Mouse (Mus musculus): ENCODE results near the gene Zfp518a. TPM values are rescaled to one million over a fixed set of nuclear protein-coding genes. Genes with fewer than 3 reads are reported as not detected.

The Zfp518a gene
- total and polyA plus RNA-seq, 2 experiments from 2014 or later = 2.3 to 18.4 TPM

DNA sequence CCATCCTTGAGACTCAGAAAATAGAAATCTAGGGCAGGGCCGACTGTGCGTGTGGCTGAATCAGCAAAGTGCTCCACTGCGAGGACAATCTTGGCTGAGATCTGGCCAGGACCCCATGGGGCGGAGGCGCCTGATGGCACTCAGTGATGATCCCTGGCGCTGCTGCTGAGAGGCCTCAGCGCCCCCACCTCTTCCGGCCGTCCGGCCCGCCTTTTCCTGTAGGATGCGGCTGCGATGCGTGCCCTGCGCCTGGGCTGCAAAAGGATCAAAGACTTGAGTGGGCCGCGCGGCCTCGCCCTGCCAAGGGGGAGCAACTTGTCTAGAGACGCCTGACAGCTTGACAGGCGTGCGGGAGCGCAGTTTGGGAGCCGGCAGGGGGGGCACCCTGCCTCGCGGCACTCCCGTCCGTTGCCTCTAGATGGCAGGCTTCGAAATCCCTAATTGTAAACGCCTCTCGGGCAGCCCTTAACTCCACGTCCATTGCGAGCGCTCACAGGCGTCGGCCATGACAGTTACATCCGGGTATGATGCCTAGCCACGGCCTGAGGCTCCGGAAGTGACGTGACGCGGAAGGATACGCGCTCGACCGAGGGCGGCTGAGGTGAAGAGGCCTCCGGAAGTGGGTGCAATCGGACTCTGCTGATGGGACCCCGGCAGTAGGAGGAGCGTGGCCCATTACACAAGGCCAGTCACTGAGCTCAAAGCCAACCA is 21.4 kb upstream of the Zfp518a start:
- no peaks in the 10 kb centered on the region for H3K36me3 ChIP-seq (ENCODE audit: insufficient read depth)
- H3K4me2 ChIP-seq (ENCODE audit: low read depth) = peak overlapping the region; percentile 76
- peak; percentile 74 for TF ChIP-seq CTCF (IDR thresholded peaks at IDR 0.05; ENCODE audit: low read depth)
- peak overlapping the region; percentile 56 for H3K4me3 ChIP-seq (ENCODE audit: low read depth, low read length)
- WGBS = 2% methylated on average over 51 of the region's 51 CpGs
- peak; percentile 99 for DNase-seq
- ATAC-seq = peak; percentile 99
- H3K9me3 ChIP-seq (ENCODE audit: low read length) = no peaks in the 10 kb centered on the region
- H3K9ac ChIP-seq = peak overlapping the region; percentile 63
- peak overlapping the region; percentile 87 for H3K27ac ChIP-seq (ENCODE audit: low read depth, low read length)
- peaks cover 36% of the 10 kb centered on the region for H3K27me3 ChIP-seq (ENCODE audit: insufficient read depth, low read length)
- no peaks in the 10 kb centered on the region for H3K4me1 ChIP-seq (ENCODE audit: insufficient read depth)

GRCm38 (mm10) chr19:40881700-40882099 is 12.8 kb upstream of the Zfp518a start:
- WGBS = 88% methylated on average over 4 of the region's 4 CpGs
- Histone ChIP-seq H3K27me3 (ENCODE audit: insufficient read depth, low read length) (peaks cover 57% of the 10 kb centered on the region), H3K4me2 (ENCODE audit: low read depth) (no peak overlapping the region), H3K9ac (no peak overlapping the region), H3K4me3 (ENCODE audit: low read depth, low read length) (no peak overlapping the region), H3K9me3 (ENCODE audit: low read length) (no peaks in the 10 kb centered on the region), H3K36me3 (ENCODE audit: insufficient read depth) (no peaks in the 10 kb centered on the region), H3K27ac (ENCODE audit: low read depth, low read length) (no peak overlapping the region), H3K4me1 (ENCODE audit: insufficient read depth) (no peaks in the 10 kb centered on the region)
- DNase-seq (no peak), ATAC-seq (no peak)
- no peak for TF ChIP-seq CTCF (IDR thresholded peaks at IDR 0.05; ENCODE audit: low read depth)

DNA sequence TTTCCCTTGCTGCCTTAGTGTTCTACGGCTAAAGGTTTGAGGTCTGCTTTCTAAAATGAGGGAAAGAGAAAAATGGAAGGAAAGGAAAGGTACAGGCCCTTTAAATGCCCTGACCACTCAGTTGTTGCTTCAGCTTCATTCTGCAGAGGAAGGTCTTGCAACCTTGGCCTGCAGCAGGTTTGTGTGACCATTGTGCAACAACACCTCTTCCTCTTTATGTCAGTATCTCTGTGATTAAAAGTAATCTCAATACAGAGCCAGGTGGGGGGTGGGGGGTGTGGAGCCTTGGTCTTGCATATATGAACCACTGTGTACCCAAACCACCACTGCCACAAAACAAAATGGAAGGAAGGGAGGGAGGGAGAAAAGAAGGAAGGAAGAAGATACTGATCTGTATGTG is 5.6 kb upstream of the Zfp518a start:
- Histone ChIP-seq H3K36me3 (ENCODE audit: insufficient read depth) (no peaks in the 10 kb centered on the region), H3K4me3 (ENCODE audit: low read depth, low read length) (no peak overlapping the region), H3K4me1 (ENCODE audit: insufficient read depth) (no peaks in the 10 kb centered on the region), H3K27me3 (ENCODE audit: insufficient read depth, low read length) (peaks cover 61% of the 10 kb centered on the region), H3K9ac (no peak overlapping the region), H3K9me3 (ENCODE audit: low read length) (no peaks in the 10 kb centered on the region), H3K27ac (ENCODE audit: low read depth, low read length) (no peak overlapping the region), H3K4me2 (ENCODE audit: low read depth) (no peak overlapping the region)
- ATAC-seq (no peak), DNase-seq (no peak)
- WGBS = 94% methylated on average over 1 of the region's 1 CpGs
- no peak for TF ChIP-seq CTCF (IDR thresholded peaks at IDR 0.05; ENCODE audit: low read depth)

GRCm38 (mm10) chr19:40894071-40894506 is 416 bp upstream of the Zfp518a start:
- peak overlapping the region; percentile 94 for H3K27ac ChIP-seq (ENCODE audit: low read depth, low read length)
- no peak for TF ChIP-seq CTCF (IDR thresholded peaks at IDR 0.05; ENCODE audit: low read depth)
- peak overlapping the region; percentile 79 for H3K4me3 ChIP-seq (ENCODE audit: low read depth, low read length)
- H3K4me2 ChIP-seq (ENCODE audit: low read depth) = peak overlapping the region; percentile 70
- H3K36me3 ChIP-seq (ENCODE audit: insufficient read depth) = no peaks in the 10 kb centered on the region
- H3K9ac ChIP-seq = peak overlapping the region; percentile 73
- no peaks in the 10 kb centered on the region for H3K4me1 ChIP-seq (ENCODE audit: insufficient read depth)
- WGBS = 52% methylated on average over 20 of the region's 21 CpGs
- no peaks in the 10 kb centered on the region for H3K9me3 ChIP-seq (ENCODE audit: low read length)
- ATAC-seq (no peak; the same call in 1 of the 2 replicates), DNase-seq (no peak)
- peaks cover 23% of the 10 kb centered on the region for H3K27me3 ChIP-seq (ENCODE audit: insufficient read depth, low read length)

DNA sequence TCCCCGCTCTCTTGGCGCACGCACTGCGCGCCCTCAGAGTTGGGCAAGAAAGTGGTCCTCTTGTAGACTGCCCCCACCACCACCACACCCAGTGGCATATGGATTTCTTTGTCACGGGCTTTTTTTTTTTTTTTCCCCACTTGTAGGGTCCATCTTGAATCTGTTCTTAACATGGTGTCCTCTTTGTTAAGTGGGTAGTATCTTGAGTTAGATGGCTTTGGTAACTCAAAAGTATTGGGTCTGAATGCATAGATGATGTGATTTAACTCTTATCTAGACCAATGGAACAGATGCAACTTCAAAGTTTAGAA is 843 bp downstream of the Zfp518a start:
- ATAC-seq (no peak), DNase-seq (no peak)

DNA sequence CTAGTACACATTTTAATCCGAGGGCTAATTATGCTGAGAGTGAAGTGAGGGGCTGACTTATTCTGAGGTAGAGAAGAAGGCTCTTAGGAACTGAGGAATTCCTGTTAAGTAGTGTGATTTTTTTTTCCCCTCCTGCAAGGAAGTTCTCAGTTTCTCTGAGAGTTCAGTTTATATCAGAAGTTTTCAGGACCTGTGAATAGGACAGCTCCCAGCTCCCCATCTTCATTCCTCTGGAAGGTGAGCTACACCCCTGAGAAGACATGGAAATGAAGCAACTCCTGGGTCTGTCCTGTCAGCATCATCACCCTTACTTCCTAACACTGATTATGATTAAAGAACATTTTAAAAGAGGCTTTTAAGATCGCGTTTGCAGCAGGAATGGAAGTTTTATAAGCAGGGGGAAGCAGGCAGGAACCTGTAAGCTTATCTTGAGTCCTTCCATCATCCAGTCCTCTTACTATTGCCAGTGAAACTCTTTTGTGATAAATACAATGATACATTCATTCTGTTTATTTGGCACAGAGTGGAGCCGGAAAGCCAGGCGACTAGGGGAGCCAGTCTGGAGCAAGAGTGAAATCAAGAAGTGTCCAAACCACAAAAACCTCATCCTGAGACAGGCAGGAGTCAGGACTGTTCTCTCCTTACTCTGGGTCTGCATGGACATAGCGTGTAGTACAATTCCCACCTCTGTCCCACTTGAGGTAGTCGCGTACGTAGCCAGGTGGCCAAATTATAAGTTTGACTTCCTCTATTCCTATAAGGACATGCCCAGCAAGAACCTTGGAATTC is 37.3 kb downstream of the Zfp518a start:
- Histone ChIP-seq H3K27me3 (ENCODE audit: insufficient read depth, low read length) (no peaks in the 10 kb centered on the region), H3K4me1 (ENCODE audit: insufficient read depth) (no peaks in the 10 kb centered on the region), H3K9ac (no peak overlapping the region), H3K36me3 (ENCODE audit: insufficient read depth) (no peaks in the 10 kb centered on the region), H3K27ac (ENCODE audit: low read depth, low read length) (no peak overlapping the region), H3K4me3 (ENCODE audit: low read depth, low read length) (no peak overlapping the region), H3K9me3 (ENCODE audit: low read length) (no peaks in the 10 kb centered on the region), H3K4me2 (ENCODE audit: low read depth) (no peak overlapping the region)
- TF ChIP-seq CTCF (IDR thresholded peaks at IDR 0.05; ENCODE audit: low read depth) = no peak
- DNase-seq (no peak), ATAC-seq (no peak)
- WGBS = 67% methylated on average over 9 of the region's 9 CpGs

More for the DNA sequence above, 843 bp downstream of the Zfp518a start:
- Histone ChIP-seq H3K27me3 (ENCODE audit: insufficient read depth, low read length) (peaks cover 15% of the 10 kb centered on the region), H3K27ac (ENCODE audit: low read depth, low read length) (peak overlapping the region; percentile 94), H3K9me3 (ENCODE audit: low read length) (no peaks in the 10 kb centered on the region), H3K36me3 (ENCODE audit: insufficient read depth) (no peaks in the 10 kb centered on the region), H3K4me1 (ENCODE audit: insufficient read depth) (no peaks in the 10 kb centered on the region), H3K9ac (peak overlapping the region; percentile 73), H3K4me3 (ENCODE audit: low read depth, low read length) (peak overlapping the region; percentile 79), H3K4me2 (ENCODE audit: low read depth) (peak overlapping the region; percentile 70)
- no peak for TF ChIP-seq CTCF (IDR thresholded peaks at IDR 0.05; ENCODE audit: low read depth)
- 2% methylated on average over 6 of the region's 6 CpGs for WGBS

- ATAC-seq (no peak), DNase-seq (no peak)
- H3K9ac ChIP-seq = no peak overlapping the region
- no peak overlapping the region for H3K27ac ChIP-seq (ENCODE audit: low read depth, low read length)
- H3K36me3 ChIP-seq (ENCODE audit: insufficient read depth) = no peaks in the 10 kb centered on the region
- no peaks in the 10 kb centered on the region for H3K27me3 ChIP-seq (ENCODE audit: insufficient read depth, low read length)
- TF ChIP-seq CTCF (IDR thresholded peaks at IDR 0.05; ENCODE audit: low read depth) = no peak
- H3K4me1 ChIP-seq (ENCODE audit: insufficient read depth) = no peaks in the 10 kb centered on the region
- H3K4me3 ChIP-seq (ENCODE audit: low read depth, low read length) = no peak overlapping the region
- H3K9me3 ChIP-seq (ENCODE audit: low read length) = 0 out of 2 replicates have a peak, but pooled peaks cover 4% of the 10 kb centered on the region
- no peak overlapping the region for H3K4me2 ChIP-seq (ENCODE audit: low read depth)
- whole genome bisulfite sequencing = 42% methylated on average over 8 of the region's 8 CpGs
Measured at GRCm38 (mm10) chr19:40935376-40935775, 40.9 kb downstream of the Zfp518a start.

Measured in forebrain, postnatal 0 days (tissue).